Mouse (Mus musculus) CH12.LX (cell line): ENCODE results near the gene Dusp9.

Source experiments
- CTCF ChIP-seq, 2 experiments: IDR thresholded peaks in 1 of 2; conservative IDR thresholded peaks in 1 of 2; 2 replicates each; pipeline ENCODE4 v1.5.1; 2011 to 2012; ENCODE audit warnings: low read depth in 2 of 2, low read length in 2 of 2, improper control_type of control experiment in 1 of 2, inconsistent platforms in 1 of 2, mild to moderate bottlenecking in 1 of 2, moderate library complexity in 1 of 2
- E2F4 ChIP-seq: IDR thresholded peaks from 2 replicates; pipeline ENCODE4 v1.6.1; 2011; ENCODE audit warnings: low read depth, low read length, improper control_type of control experiment; ENCODE audit not compliant: insufficient replicate concordance
- EP300 ChIP-seq: IDR thresholded peaks from 2 replicates; pipeline ENCODE4 v1.6.1; 2011; ENCODE audit warnings: low read length, improper control_type of control experiment
- HCFC1 ChIP-seq: IDR thresholded peaks from 2 replicates; pipeline ENCODE4 v1.6.1; 2012; ENCODE audit warnings: low read depth, mild to moderate bottlenecking, inconsistent platforms, low read length, improper control_type of control experiment
- MYC ChIP-seq: IDR thresholded peaks from 2 replicates; pipeline ENCODE4 v1.6.1; 2011; ENCODE audit warnings: low read depth, mild to moderate bottlenecking, improper control_type of control experiment, low read length
- POLR2A ChIP-seq: IDR thresholded peaks from 2 replicates; pipeline ENCODE4 v1.6.1; 2011; ENCODE audit warnings: low read depth, mild to moderate bottlenecking, improper control_type of control experiment, low read length
- POLR2AphosphoS2 ChIP-seq: IDR thresholded peaks from 2 replicates; pipeline ENCODE4 v1.6.1; 2011; ENCODE audit warnings: low read depth, low read length, improper control_type of control experiment
- RAD21 ChIP-seq: IDR thresholded peaks from 2 replicates; pipeline ENCODE4 v1.6.1; 2011; ENCODE audit warnings: low read depth, mild to moderate bottlenecking, low read length, improper control_type of control experiment, moderate library complexity
- TCF12 ChIP-seq: IDR thresholded peaks from 2 replicates; pipeline ENCODE4 v1.6.1; 2014; ENCODE audit warnings: low read depth, mild to moderate bottlenecking, inconsistent platforms, low read length, improper control_type of control experiment
- ZKSCAN1 ChIP-seq: IDR thresholded peaks from 2 replicates; pipeline ENCODE4 v1.6.1; 2012; ENCODE audit warnings: low read depth, inconsistent platforms, low read length, improper control_type of control experiment, borderline replicate concordance
- ZNF384 ChIP-seq: IDR thresholded peaks from 2 replicates; pipeline ENCODE4 v1.6.1; 2012; ENCODE audit warnings: low read depth, low read length, improper control_type of control experiment, inconsistent platforms

DNA sequence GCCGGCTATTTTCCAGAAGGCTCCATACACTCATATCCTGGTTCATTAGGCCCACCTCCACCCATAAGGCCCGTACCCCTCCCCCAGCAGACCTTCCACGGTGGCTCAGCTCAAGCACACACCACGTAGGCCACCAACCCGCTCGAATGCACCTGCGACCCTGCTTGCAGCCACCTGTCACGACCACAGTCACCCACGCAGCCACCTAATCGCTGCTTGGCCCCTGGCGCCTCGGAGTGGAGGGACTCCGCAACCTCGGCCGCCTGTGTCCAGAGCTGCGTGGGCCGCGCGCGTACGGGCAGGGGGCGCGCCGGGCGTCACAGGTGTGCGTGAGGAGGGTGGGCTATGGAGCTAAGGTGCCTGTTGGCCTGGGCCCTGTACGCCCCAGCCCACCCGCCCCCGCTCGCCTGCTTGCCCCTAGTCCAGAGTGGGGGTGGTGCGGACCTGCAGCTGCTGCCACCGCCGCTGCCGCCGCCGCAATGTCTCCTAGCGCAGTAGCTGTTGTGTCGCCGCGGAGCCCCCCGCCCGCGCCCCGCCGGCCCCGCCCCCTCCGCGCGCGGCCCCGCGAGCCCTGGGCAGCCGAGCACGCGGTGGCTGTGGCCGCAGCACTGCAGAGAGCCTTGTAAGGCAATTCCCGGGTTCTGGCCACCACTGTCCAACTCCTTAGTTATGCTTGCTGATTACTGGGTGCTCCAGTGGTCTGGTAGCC lies 20.5 kb downstream of the Dusp9 start, which contains the start of gene Pnck:
- no peak for TF ChIP-seq POLR2A
- no peak for TF ChIP-seq MYC
- TF ChIP-seq CTCF (conservative IDR thresholded peaks at IDR 0.05 in 1 of 2, IDR thresholded peaks at IDR 0.05 in 1 of 2; ENCODE audit: low read depth in 2 of 2, low read length in 2 of 2): no peak
- TF ChIP-seq ZNF384: no peak
- TF ChIP-seq HCFC1: no peak
- TF ChIP-seq E2F4: no peak
- TF ChIP-seq TCF12: no peak
- TF ChIP-seq EP300: no peak
- TF ChIP-seq POLR2AphosphoS2: no peak
- no peak for TF ChIP-seq RAD21
- TF ChIP-seq ZKSCAN1: no peak
